ENCODE assay signal across 33 mouse cellular contexts in genomic region chr10:78586026-78586425, GRCm38 (mm10). TPM values are rescaled to one million over a fixed set of nuclear protein-coding genes. Genes with fewer than 3 reads are reported as not detected.
DNase-seq lines count a peak whose midpoint lies in the region; ATAC-seq and TF ChIP-seq lines count a peak whose summit lies in the region.
"Had no signal": no experiment of that assay in that cellular context is flagged by ENCODE, and none has a peak within 500 bp of the region (broad histone marks: within the 10 kb centered on the region; RNA-seq: fewer than 3 reads in every experiment).

No protein-coding gene starts in this region.

- H3K27ac ChIP-seq in cerebellum, adult 2 months (ENCODE audit: insufficient read depth, low read length) = no peak overlapping the region
- H3K27ac ChIP-seq: embryonic facial prominence, embryonic 12.5 days; embryonic facial prominence, embryonic 15.5 days; gastrocnemius, adult 2 months; heart, adult 2 months; heart, embryonic 15.5 days; hindbrain, embryonic 14.5 days; hindbrain, postnatal 0 days had no signal

- ATAC-seq in megakaryocyte progenitor cell, adult 5-6 weeks (replicated peaks; ENCODE audit: poor library complexity) = no peak
- ATAC-seq: activated CD4-positive, CD25-positive, alpha-beta regulatory T cell, adult 4 months; forebrain, embryonic 14.5 days; forebrain, postnatal 0 days; hindbrain, postnatal 0 days; inflammation-experienced regulatory T-cells, adult 6 months; intestine, embryonic 16.5 days had no signal

- intact Hi-C loops in left cerebral cortex, postnatal 4 days (cut with DNase I) = no loop called here
- intact Hi-C loops in left cerebral cortex, postnatal 10 days (cut with DNase I) = no loop called here

- peak; percentile 13 for DNase-seq in cerebellum, adult 11-12 months
- DNase-seq in cerebellum, adult 9-10 months = no peak
- peak; percentile 29 to 47 for DNase-seq in cerebellum, postnatal 25 days
- DNase-seq in cerebellum, adult 2 months = no peak
- peak; percentile 30 for DNase-seq in left cerebral cortex, postnatal 4 days
- DNase-seq in left cerebral cortex, postnatal 10 days (ENCODE audit: extremely low spot score in 1 of 2, low spot score in 2 of 2) = no peak
- DNase-seq: adrenal gland, adult 8-10 months; adrenal gland, postnatal 25 days; cerebellum, adult 8-10 months; forebrain, postnatal 0 days; gastrocnemius, adult 2 months; gastrocnemius, postnatal 14 days; heart, adult 2 months; heart, postnatal 10 days; heart, postnatal 4 days; kidney, adult 18-20 months had no signal

- H3K4me3 ChIP-seq in cerebellum, adult 2 months (replicated peaks; ENCODE audit: insufficient read depth, low read depth, low read length) = no peak overlapping the region
- peak overlapping the region; percentile 57 for H3K4me3 ChIP-seq in E14TG2a.4 (replicated peaks; ENCODE audit: low read length)
- H3K4me3 ChIP-seq: embryonic facial prominence, embryonic 12.5 days; embryonic facial prominence, embryonic 15.5 days; gastrocnemius, adult 2 months; heart, adult 2 months; heart, embryonic 15.5 days had no signal

- no peaks in the 10 kb centered on the region for H3K27me3 ChIP-seq in cerebellum, adult 2 months (ENCODE audit: control insufficient read depth, insufficient read depth, low read length)
- H3K27me3 ChIP-seq in E14TG2a.4 (ENCODE audit: insufficient read depth, low read length) = peaks cover 46% of the 10 kb centered on the region
- H3K27me3 ChIP-seq: embryonic facial prominence, embryonic 12.5 days; embryonic facial prominence, embryonic 15.5 days; heart, embryonic 15.5 days had no signal

- no peak for TF ChIP-seq POLR2A in cerebellum, adult 2 months (IDR thresholded peaks at IDR 0.05; ENCODE audit: borderline replicate concordance, insufficient read depth, low read length)

- peaks cover 15% of the 10 kb centered on the region for H3K4me1 ChIP-seq in cerebellum, adult 2 months (ENCODE audit: control insufficient read depth, insufficient read depth, low read length)
- H3K4me1 ChIP-seq in E14TG2a.4 (replicated peaks; ENCODE audit: low read depth, low read length) = peaks cover 23% of the 10 kb centered on the region

- 32% methylated on average over 13 of the region's 13 CpGs for WGBS in cerebellum, adult 2 months

- TF ChIP-seq CTCF in cerebellum, adult 2 months (IDR thresholded peaks at IDR 0.05; ENCODE audit: borderline replicate concordance, insufficient read depth, low read depth, low read length) = no peak
- TF ChIP-seq CTCF in E14TG2a.4 (conservative IDR thresholded peaks at IDR 0.05; ENCODE audit: low read length) = no peak

- H3K9me3 ChIP-seq in E14TG2a.4 (ENCODE audit: low read length) = no peaks in the 10 kb centered on the region
- H3K9me3 ChIP-seq: embryonic facial prominence, embryonic 12.5 days; embryonic facial prominence, embryonic 15.5 days; heart, embryonic 15.5 days had no signal

- H3K36me3 ChIP-seq in E14TG2a.4 (ENCODE audit: insufficient read depth, low read length) = peaks cover 40% of the 10 kb centered on the region

RNA-seq across cellular contexts. Expression of gene Syde1, which starts 5.7 kb away (rescaled TPM):
- 17.6 and 19.8 TPM in 2 replicates for polyA plus RNA-seq in cerebellum, adult 2 months (2012; rRNA removed)
- 1 to 10 TPM; 4.1 to 4.7 TPM for total RNA-seq in left cerebral cortex, postnatal 4 days (2021)
- 1 to 10 TPM; 3.9 TPM for total RNA-seq in left cerebral cortex, postnatal 10 days (2021)
- 0.73 and 1.3 TPM in 2 replicates for total RNA-seq in megakaryocyte progenitor cell, adult 5-6 weeks (2015)
- 0.54 and 0.78 TPM in 2 replicates for total RNA-seq in megakaryocyte progenitor cell, adult 5-6 weeks (2017)

RNA-seq across cellular contexts. Expression of gene Ilvbl, which starts 11.9 kb away (rescaled TPM):
- polyA plus RNA-seq in cerebellum, adult 2 months (2012; rRNA removed) = 86.6 and 95.0 TPM in 2 replicates
- total RNA-seq in left cerebral cortex, postnatal 4 days (2021) = 10 to 100 TPM; 30.0 to 39.9 TPM
- 10 to 100 TPM; 19.2 to 21.9 TPM for total RNA-seq in left cerebral cortex, postnatal 10 days (2021)
- total RNA-seq in megakaryocyte progenitor cell, adult 5-6 weeks (2015) = 23.1 and 26.9 TPM in 2 replicates
- 9.1 and 9.6 TPM in 2 replicates for total RNA-seq in megakaryocyte progenitor cell, adult 5-6 weeks (2017)

RNA-seq across cellular contexts. Expression of gene Olfr1357, which starts 31.8 kb away (rescaled TPM):
- polyA plus RNA-seq in cerebellum, adult 2 months (2012; rRNA removed) = not detected in 2 replicates
- not detected for total RNA-seq in left cerebral cortex, postnatal 4 days (2021)
- total RNA-seq in left cerebral cortex, postnatal 10 days (2021) = not detected
- total RNA-seq in megakaryocyte progenitor cell, adult 5-6 weeks (2015) = not detected in 2 replicates
- not detected in 2 replicates for total RNA-seq in megakaryocyte progenitor cell, adult 5-6 weeks (2017)
- total RNA-seq: adrenal gland, adult 8-10 months; adrenal gland, postnatal 25 days; common myeloid progenitor, adult 5-6 weeks; forebrain, postnatal 0 days; gastrocnemius, adult 2 months; gastrocnemius, postnatal 14 days; heart, adult 2 months; heart, postnatal 10 days; heart, postnatal 4 days; hindbrain, postnatal 0 days had no signal
- polyA plus RNA-seq: activated CD4-positive, CD25-positive, alpha-beta regulatory T cell, adult 4 months; brain, embryonic 14.5 days; embryonic facial prominence, embryonic 12.5 days; forebrain, embryonic 11.5 days; forebrain, embryonic 14.5 days; forebrain, postnatal 0 days; gonadal fat pad, adult 2 months; heart, adult 2 months; heart, embryonic 11.5 days; heart, embryonic 15.5 days; hindbrain, embryonic 11.5 days; hindbrain, embryonic 14.5 days; hindbrain, postnatal 0 days; inflammation-experienced regulatory T-cells, adult 6 months; intestine, embryonic 16.5 days had no signal

Comparison
In these comparisons a context has a peak if more than half of its experiments do, and no peak if none do; other contexts are left out.
1. DNase-seq: peak in cerebellum, adult 11-12 months (single experiment), cerebellum, postnatal 25 days (2 of 2) and left cerebral cortex, postnatal 4 days (single experiment); none in cerebellum, adult 9-10 months (single experiment), cerebellum, adult 2 months (0 of 2) and left cerebral cortex, postnatal 10 days (0 of 2).